Mouse (Mus musculus): Measurements from ENCODE around the gene Gm49398. TPM values are rescaled to one million over a fixed set of nuclear protein-coding genes. Genes with fewer than 3 reads are reported as not detected.

The Gm49398 gene
- polyA plus RNA-seq (2015; fragmentation: Nextera tagmentation; extraction: Ambion mirVana): not detected in 2 replicates

GRCm38 (mm10) chr13:61288739-61289138 is at the start of gene Gm49398:
Gm49398 (minus strand) TSS chr13:61288839.
- no peak within 1 kb of the TSS for H3K4me2 ChIP-seq
- H3K4me3 ChIP-seq: no peak within 1 kb of the TSS
- no peaks in the 10 kb centered on the region for H3K36me3 ChIP-seq (ENCODE audit: poor library complexity, severe bottlenecking)
- no peaks in the 10 kb centered on the region for H3K4me1 ChIP-seq
- no peak for ATAC-seq
- no peak within 1 kb of the TSS for H3K27ac ChIP-seq
- WGBS: 83% methylated on average over 2 of the region's 2 CpGs
- peaks cover 30% of the 10 kb centered on the region for H3K9me3 ChIP-seq (replicated peaks)
- no peaks in the 10 kb centered on the region for H3K27me3 ChIP-seq
- H3K9ac ChIP-seq: no peak within 1 kb of the TSS

GRCm38 (mm10) chr13:61255258-61255657 is 33.4 kb downstream of the Gm49398 start, which contains the start of gene Cts8:
Cts8 (minus strand) TSS chr13:61255358.
- H3K36me3 ChIP-seq (ENCODE audit: poor library complexity, severe bottlenecking): no peaks in the 10 kb centered on the region
- WGBS: 88% methylated on average over 2 of the region's 2 CpGs
- ATAC-seq: no peak
- H3K4me1 ChIP-seq: no peaks in the 10 kb centered on the region
- no peak within 1 kb of the TSS for H3K4me3 ChIP-seq
- H3K9me3 ChIP-seq (replicated peaks): peaks cover 48% of the 10 kb centered on the region
- H3K27me3 ChIP-seq: no peaks in the 10 kb centered on the region
- no peak within 1 kb of the TSS for H3K27ac ChIP-seq
- H3K9ac ChIP-seq: no peak within 1 kb of the TSS
- H3K4me2 ChIP-seq: no peak within 1 kb of the TSS

DNA sequence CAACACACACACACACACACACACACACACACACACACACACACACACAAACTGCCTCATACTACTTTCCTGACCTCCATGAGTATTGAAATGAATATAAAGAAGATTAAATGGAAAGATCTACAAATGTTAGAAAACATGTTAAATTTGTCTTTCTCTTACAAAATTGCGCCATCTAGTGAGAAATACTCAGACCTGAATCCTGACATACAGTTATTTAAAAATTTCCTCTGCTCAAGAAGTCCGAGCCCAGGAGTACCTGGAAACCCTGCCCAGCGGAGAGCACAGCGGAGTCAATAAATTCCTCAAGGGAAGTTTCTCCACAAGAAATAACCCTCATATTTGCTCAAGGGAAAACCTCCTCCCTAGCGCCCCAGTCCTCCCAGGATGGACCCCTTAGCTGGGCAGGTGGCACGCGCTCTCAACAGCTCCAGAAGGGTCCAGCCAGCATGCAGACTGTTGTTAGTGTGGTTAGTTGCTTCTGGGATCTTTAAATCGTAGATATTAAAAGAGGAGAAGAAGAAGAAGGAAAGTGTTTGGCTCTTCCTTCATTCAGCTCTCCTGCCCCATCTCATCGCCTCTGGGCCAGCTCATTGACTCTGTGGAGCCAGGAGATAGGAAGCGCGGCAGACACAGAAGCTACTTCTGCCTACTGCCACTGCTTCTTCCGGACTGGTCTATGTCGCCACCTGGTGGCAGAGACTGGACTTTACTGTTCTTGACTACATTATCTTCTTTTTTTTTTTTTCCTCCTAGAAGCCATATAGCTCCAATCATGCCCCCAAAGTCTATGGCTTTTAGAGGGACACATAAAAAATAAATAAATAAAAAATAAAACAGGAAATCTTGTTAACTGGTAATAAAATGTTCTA is 47.3 kb downstream of the Gm49398 start:
- no peaks in the 10 kb centered on the region for H3K36me3 ChIP-seq (ENCODE audit: poor library complexity, severe bottlenecking)
- no peak overlapping the region for H3K4me3 ChIP-seq
- no peaks in the 10 kb centered on the region for H3K27me3 ChIP-seq
- 61% methylated on average over 13 of the region's 13 CpGs for WGBS
- no peak overlapping the region for H3K4me2 ChIP-seq
- H3K9me3 ChIP-seq (replicated peaks): peaks cover 35% of the 10 kb centered on the region
- no peaks in the 10 kb centered on the region for H3K4me1 ChIP-seq
- no peak for ATAC-seq
- H3K27ac ChIP-seq: no peak overlapping the region
- H3K9ac ChIP-seq: no peak overlapping the region

DNA sequence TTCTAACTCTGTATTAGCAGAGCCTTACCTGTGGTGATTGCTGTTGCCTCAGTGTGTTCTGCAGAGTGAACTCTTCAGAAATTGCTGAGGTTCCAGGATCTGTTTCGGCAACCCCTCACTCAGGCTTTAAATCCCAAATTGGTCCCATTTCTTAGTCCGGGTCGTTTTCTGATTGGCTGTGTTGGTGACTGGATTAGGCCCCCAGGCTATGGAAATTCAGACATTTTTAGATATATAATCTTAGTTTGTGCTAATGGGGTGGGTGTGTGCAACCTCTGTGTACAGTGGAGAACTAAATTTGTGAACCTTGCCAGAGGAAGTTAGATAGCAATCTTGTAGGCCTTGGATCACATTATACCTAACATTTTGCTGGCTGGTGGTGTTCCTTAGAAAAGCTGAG is 85.3 kb downstream of the Gm49398 start, which contains the start of gene Cts6:
Gene Cts6, minus strand, starts transcription at position 101 of the 400 bp plus-strand sequence.
- Histone ChIP-seq H3K4me1 (no peaks in the 10 kb centered on the region), H3K4me3 (no peak within 1 kb of the TSS), H3K36me3 (ENCODE audit: poor library complexity, severe bottlenecking) (no peaks in the 10 kb centered on the region), H3K9me3 (replicated peaks) (peaks cover 55% of the 10 kb centered on the region), H3K27me3 (no peaks in the 10 kb centered on the region), H3K27ac (no peak within 1 kb of the TSS), H3K9ac (no peak within 1 kb of the TSS), H3K4me2 (no peak within 1 kb of the TSS)
- WGBS: 87% methylated on average over 3 of the region's 3 CpGs
- no peak for ATAC-seq

Small RNAs within 50 kb of the gene (microRNA-seq; reads per million reads assigned to microRNA genes)
- not detected for gene Gm27704

Other genes with a start within 250 kb of the Gm49398 start
- gene Ctsq, start 248.2 kb downstream of the Gm49398 start, polyA plus RNA-seq (2015; fragmentation: Nextera tagmentation; extraction: Ambion mirVana): not detected in 2 replicates
- not detected in 2 replicates for gene Ctsr, start 124.6 kb downstream of the Gm49398 start, polyA plus RNA-seq (2015; fragmentation: Nextera tagmentation; extraction: Ambion mirVana)
- not detected in 2 replicates for gene Cts6, start 85.4 kb downstream of the Gm49398 start, polyA plus RNA-seq (2015; fragmentation: Nextera tagmentation; extraction: Ambion mirVana)
- not detected in 2 replicates for gene Cts8, start 33.5 kb downstream of the Gm49398 start, polyA plus RNA-seq (2015; fragmentation: Nextera tagmentation; extraction: Ambion mirVana)
- not detected in 2 replicates for gene Cts7, start 69.4 kb upstream of the Gm49398 start, polyA plus RNA-seq (2015; fragmentation: Nextera tagmentation; extraction: Ambion mirVana)

Measured in forebrain, embryonic 13.5 days (tissue).